Mouse (Mus musculus) neural tube, embryonic 10.5 days (tissue): Measurements from ENCODE around the gene Ptprt.
A peak's percentile ranks its signal among the peaks of the same experiment; 100 is the strongest.

ENCODE experiments used
- DNase-seq: peaks from one replicate; pipeline ENCODE4 v3.0.0-alpha.2; 2017; ENCODE audit warnings: low spot score; ENCODE audit errors: extremely low spot score

Gene Ptprt

GRCm38 (mm10) chr2:161961179-161962163, 699.5 kb downstream of the Ptprt start:
- no peak for DNase-seq

GRCm38 (mm10) chr2:161945424-161945823, 715.5 kb downstream of the Ptprt start:
- DNase-seq, result no peak

- no peak for DNase-seq
Observed at GRCm38 (mm10) chr2:161944689-161945088, 716.3 kb downstream of the Ptprt start.

- DNase-seq, result no peak
Observed at GRCm38 (mm10) chr2:161941991-161942390, 719.0 kb downstream of the Ptprt start.

GRCm38 (mm10) chr2:161907214-161907613, 753.7 kb downstream of the Ptprt start:
- DNase-seq, result no peak

GRCm38 (mm10) chr2:161902196-161902595, 758.8 kb downstream of the Ptprt start:
- no peak for DNase-seq

GRCm38 (mm10) chr2:161884446-161884845, 776.5 kb downstream of the Ptprt start:
- no peak for DNase-seq

GRCm38 (mm10) chr2:161882580-161882979, 778.4 kb downstream of the Ptprt start:
- DNase-seq, result no peak

GRCm38 (mm10) chr2:161880941-161881340, 780.0 kb downstream of the Ptprt start:
- DNase-seq, result no peak

GRCm38 (mm10) chr2:161865231-161865630, 795.7 kb downstream of the Ptprt start:
- DNase-seq, result no peak

GRCm38 (mm10) chr2:161858813-161859212, 802.1 kb downstream of the Ptprt start:
- no peak for DNase-seq

- DNase-seq, result no peak
Observed at GRCm38 (mm10) chr2:161858361-161858760, 802.6 kb downstream of the Ptprt start.

- DNase-seq, result no peak
Observed at GRCm38 (mm10) chr2:161835001-161835400, 825.9 kb downstream of the Ptprt start.

GRCm38 (mm10) chr2:161833846-161834245, 827.1 kb downstream of the Ptprt start:
- DNase-seq, result no peak

- no peak for DNase-seq
Observed at GRCm38 (mm10) chr2:161813326-161813725, 847.6 kb downstream of the Ptprt start.

GRCm38 (mm10) chr2:161808086-161808801, 852.7 kb downstream of the Ptprt start:
- no peak for DNase-seq

GRCm38 (mm10) chr2:161806287-161807007, 854.5 kb downstream of the Ptprt start:
- peak; percentile 28 for DNase-seq

- no peak for DNase-seq
Observed at GRCm38 (mm10) chr2:161799946-161800345, 861.0 kb downstream of the Ptprt start.

GRCm38 (mm10) chr2:161767528-161767927, 893.4 kb downstream of the Ptprt start:
- DNase-seq, result no peak

GRCm38 (mm10) chr2:161713024-161713423, 947.9 kb downstream of the Ptprt start:
- no peak for DNase-seq

GRCm38 (mm10) chr2:161709316-161709715, 951.6 kb downstream of the Ptprt start:
- DNase-seq, result no peak
